Mouse (Mus musculus) hindbrain, embryonic 13.5 days (tissue): ENCODE data around the gene Mob3c. TPM values are rescaled to one million over a fixed set of nuclear protein-coding genes. Genes with fewer than 3 reads are reported as not detected.
A peak's percentile ranks its signal among the peaks of the same experiment; 100 is the strongest.

Source experiments
- ATAC-seq: fragments of 200-750 bp; cut with Nextera tagmentation; 2 replicates; pipeline ENCODE4 v1.8.0; 2017; ENCODE audit warnings: moderate TSS enrichment; ENCODE audit not compliant: low FRiP score
- H3K27ac ChIP-seq: fragments of 300-500 bp; sonication (generic); 2 replicates; pipeline ENCODE4 v1.5.1; 2015; ENCODE audit warnings: inconsistent platforms, mild to moderate bottlenecking, moderate library complexity
- H3K27me3 ChIP-seq: fragments of 300-500 bp; sonication (generic); 2 replicates; pipeline ENCODE4 v1.6.1; 2015; ENCODE audit warnings: mild to moderate bottlenecking, inconsistent platforms
- H3K36me3 ChIP-seq: fragments of 300-500 bp; sonication (generic); 2 replicates; pipeline ENCODE4 v1.6.1; 2015; ENCODE audit warnings: mild to moderate bottlenecking, inconsistent platforms
- H3K4me1 ChIP-seq: fragments of 300-500 bp; sonication (generic); replicated peaks from 2 replicates; pipeline ENCODE4 v1.6.1; 2015; ENCODE audit warnings: inconsistent platforms
- H3K4me2 ChIP-seq: fragments of 300-500 bp; sonication (generic); 2 replicates; pipeline ENCODE4 v1.6.1; 2015; ENCODE audit warnings: inconsistent platforms, mild to moderate bottlenecking, moderate library complexity
- H3K4me3 ChIP-seq: fragments of 300-500 bp; sonication (generic); 2 replicates; pipeline ENCODE4 v1.5.1; 2015; ENCODE audit warnings: mild to moderate bottlenecking, inconsistent platforms
- H3K9ac ChIP-seq: fragments of 300-500 bp; sonication (generic); 2 replicates; pipeline ENCODE4 v1.6.1; 2015; ENCODE audit warnings: mild to moderate bottlenecking, inconsistent platforms
- H3K9me3 ChIP-seq: fragments of 300-500 bp; sonication (generic); 2 replicates; pipeline ENCODE4 v1.6.1; 2016; ENCODE audit warnings: inconsistent platforms
- WGBS: fragments of 180-500 bp; shearing (Covaris S2); methylation state at CpG from one replicate; pipeline ENCODE4 v1.1.7; 2015; 5-methylcytosine and 5-hydroxymethylcytosine counted together
- polyA plus RNA-seq: library from polyadenylated mRNA; unstranded; fragments of >200 nt; fragmentation: Nextera tagmentation; extraction: Ambion mirVana; gene quantifications from 2 replicates; pipeline ENCODE4 v1.2.1, GENCODE M21; 2015

Gene Mob3c
- polyA plus RNA-seq, 1 experiment from 2014 or later: 4.8 TPM

GRCm38 (mm10) chr4:115820944-115821343 is 6.9 kb upstream of the Mob3c start:
- Histone ChIP-seq H3K9me3 (no peaks in the 10 kb centered on the region), H3K27me3 (no peaks in the 10 kb centered on the region), H3K4me3 (no peak overlapping the region), H3K9ac (no peak overlapping the region), H3K27ac (no peak overlapping the region), H3K4me1 (no peaks in the 10 kb centered on the region), H3K4me2 (no peak overlapping the region), H3K36me3 (peaks cover 10% of the 10 kb centered on the region)
- ATAC-seq: no peak
- WGBS: 80% methylated on average over 3 of the region's 3 CpGs

GRCm38 (mm10) chr4:115821431-115821830 is 6.5 kb upstream of the Mob3c start:
- Histone ChIP-seq H3K4me1 (no peaks in the 10 kb centered on the region), H3K9me3 (no peaks in the 10 kb centered on the region), H3K27ac (no peak overlapping the region), H3K4me2 (no peak overlapping the region), H3K4me3 (no peak overlapping the region), H3K36me3 (peaks cover 5% of the 10 kb centered on the region; the same call in 1 of the 2 replicates), H3K27me3 (no peaks in the 10 kb centered on the region; the same call in 1 of the 2 replicates), H3K9ac (no peak overlapping the region)
- no peak for ATAC-seq

DNA sequence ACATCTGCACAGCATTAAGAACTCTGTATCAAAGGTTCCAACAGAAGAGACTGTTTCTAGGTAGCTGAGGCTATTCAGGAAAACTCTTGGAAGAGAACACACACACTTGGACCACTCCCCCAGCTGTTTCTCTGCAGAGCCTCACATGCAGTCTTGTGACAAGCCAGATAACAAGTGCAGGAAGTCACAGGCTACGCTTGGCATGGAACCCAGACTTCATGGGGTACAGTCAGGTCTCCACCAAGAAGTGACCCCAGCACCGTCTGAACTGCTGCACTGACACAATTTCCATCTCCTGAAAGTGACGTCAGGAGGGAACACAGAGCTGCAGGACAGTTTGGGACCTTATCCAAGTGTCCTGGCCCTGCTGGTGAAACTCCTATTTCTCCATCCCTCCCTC is 6.0 kb upstream of the Mob3c start:
- H3K36me3 ChIP-seq: peaks cover 4% of the 10 kb centered on the region; the same call in 1 of the 2 replicates
- H3K27ac ChIP-seq: no peak overlapping the region
- no peak overlapping the region for H3K9ac ChIP-seq
- H3K27me3 ChIP-seq: peaks cover 5% of the 10 kb centered on the region
- H3K4me2 ChIP-seq: no peak overlapping the region
- 80% methylated on average over 3 of the region's 3 CpGs for WGBS
- H3K9me3 ChIP-seq: no peaks in the 10 kb centered on the region
- no peaks in the 10 kb centered on the region for H3K4me1 ChIP-seq
- ATAC-seq: no peak
- no peak overlapping the region for H3K4me3 ChIP-seq

DNA sequence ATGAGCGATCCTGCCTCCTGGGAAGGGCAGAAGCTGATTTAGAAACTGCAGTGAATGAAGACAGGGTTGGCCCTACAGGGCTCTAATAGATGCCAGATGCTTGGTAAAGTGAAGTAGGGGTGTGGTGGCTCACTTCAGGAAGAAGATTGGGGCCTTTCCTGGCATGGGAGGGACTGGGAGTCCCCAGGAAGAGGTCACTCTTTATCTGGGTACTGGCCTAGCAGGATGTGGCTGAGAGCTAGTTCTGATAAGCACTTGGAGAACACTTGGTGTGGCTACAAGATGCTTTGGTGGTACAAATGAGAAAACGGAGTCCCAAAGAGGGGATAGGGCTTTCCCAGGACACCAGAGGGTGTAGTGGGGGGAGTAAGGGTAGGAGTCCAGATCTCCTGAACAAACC is 3.7 kb upstream of the Mob3c start:
- ATAC-seq: no peak
- no peak overlapping the region for H3K9ac ChIP-seq
- 80% methylated on average over 2 of the region's 2 CpGs for WGBS
- H3K36me3 ChIP-seq: peaks cover 4% of the 10 kb centered on the region; the same call in 1 of the 2 replicates
- H3K27ac ChIP-seq: no peak overlapping the region
- no peaks in the 10 kb centered on the region for H3K9me3 ChIP-seq
- H3K27me3 ChIP-seq: peaks cover 10% of the 10 kb centered on the region
- peaks cover 14% of the 10 kb centered on the region for H3K4me1 ChIP-seq
- H3K4me3 ChIP-seq: no peak overlapping the region
- H3K4me2 ChIP-seq: no peak overlapping the region

DNA sequence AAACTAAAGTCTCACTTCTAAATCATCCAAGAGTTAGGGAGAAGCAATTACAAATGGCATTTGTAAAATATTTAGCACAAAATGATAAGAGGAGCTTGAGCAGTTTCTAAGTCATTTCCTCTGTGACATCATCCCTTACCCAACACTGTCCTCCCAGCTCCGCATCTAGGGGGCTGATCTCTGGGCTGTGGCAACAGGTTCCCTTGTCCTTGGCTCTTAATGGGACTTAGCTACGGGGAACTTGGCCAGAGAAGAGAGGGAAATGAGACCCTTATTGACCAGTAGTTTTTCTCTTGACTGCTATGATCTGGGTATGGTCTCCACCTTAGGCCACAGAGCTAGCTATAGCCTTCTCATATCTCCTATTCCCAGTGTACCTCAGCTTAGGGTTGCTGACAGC is 2.6 kb upstream of the Mob3c start:
- H3K27ac ChIP-seq: no peak overlapping the region
- H3K27me3 ChIP-seq: peaks cover 20% of the 10 kb centered on the region
- H3K9me3 ChIP-seq: no peaks in the 10 kb centered on the region
- no peak for ATAC-seq
- no peak overlapping the region for H3K9ac ChIP-seq
- H3K36me3 ChIP-seq: peaks cover 4% of the 10 kb centered on the region; the same call in 1 of the 2 replicates
- peaks cover 14% of the 10 kb centered on the region for H3K4me1 ChIP-seq
- 88% methylated on average over 2 of the region's 2 CpGs for WGBS
- no peak overlapping the region for H3K4me3 ChIP-seq
- H3K4me2 ChIP-seq: no peak overlapping the region

GRCm38 (mm10) chr4:115827066-115827465 is 826 bp upstream of the Mob3c start:
- Histone ChIP-seq H3K4me1 (peaks cover 14% of the 10 kb centered on the region), H3K4me3 (no peak overlapping the region), H3K4me2 (peak overlapping the region; percentile 72), H3K27me3 (peaks cover 28% of the 10 kb centered on the region), H3K36me3 (peaks cover 7% of the 10 kb centered on the region; the same call in 1 of the 2 replicates), H3K27ac (no peak overlapping the region), H3K9ac (no peak overlapping the region), H3K9me3 (no peaks in the 10 kb centered on the region)
- ATAC-seq: no peak
- WGBS: 75% methylated on average over 3 of the region's 3 CpGs

DNA sequence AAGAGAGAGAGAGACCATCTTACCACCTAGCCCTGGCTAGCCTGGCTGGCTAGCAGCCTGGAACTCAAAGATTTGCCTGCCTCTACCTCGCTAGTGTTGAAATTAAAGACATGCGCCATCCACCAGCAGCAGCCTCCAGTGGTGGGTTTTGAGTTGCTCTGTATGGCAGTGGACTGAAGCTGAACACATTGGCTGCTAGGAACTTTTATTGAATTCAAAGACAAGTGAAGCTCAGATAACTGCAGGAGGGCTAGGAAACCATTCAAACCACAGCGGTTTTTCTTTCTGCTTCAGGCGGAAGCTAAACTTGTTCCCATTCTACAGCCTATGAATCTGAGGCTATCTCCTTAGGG is 381 bp upstream of the Mob3c start:
- Histone ChIP-seq H3K4me2 (peak overlapping the region; percentile 72), H3K4me1 (peaks cover 14% of the 10 kb centered on the region), H3K27me3 (peaks cover 28% of the 10 kb centered on the region), H3K9me3 (no peaks in the 10 kb centered on the region), H3K27ac (peak overlapping the region; percentile 69), H3K9ac (peak overlapping the region; percentile 83), H3K36me3 (peaks cover 7% of the 10 kb centered on the region; the same call in 1 of the 2 replicates), H3K4me3 (peak overlapping the region; percentile 79)
- peak; percentile 22 for ATAC-seq
- WGBS: 2% methylated on average over 4 of the region's 4 CpGs

DNA sequence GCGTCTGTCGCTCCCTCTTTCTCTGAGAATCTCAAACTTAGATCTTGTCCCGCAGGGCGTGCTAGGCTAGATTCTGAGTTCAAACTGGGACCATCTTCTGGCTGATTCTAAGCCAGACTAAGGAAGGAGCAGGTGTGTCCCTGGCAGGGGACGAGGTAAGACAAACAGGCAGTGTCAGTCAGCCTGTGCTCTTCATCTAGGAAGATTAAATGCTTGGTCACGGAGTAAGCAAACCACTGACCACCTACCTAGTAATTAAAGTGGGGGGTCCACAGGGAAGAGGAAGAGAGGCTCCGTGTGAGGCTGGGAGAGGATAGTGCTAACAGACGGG is 645 bp downstream of the Mob3c start:
- Histone ChIP-seq H3K4me2 (peak overlapping the region; percentile 72), H3K36me3 (peaks cover 3% of the 10 kb centered on the region; the same call in 1 of the 2 replicates), H3K27ac (no peak overlapping the region), H3K4me3 (peak overlapping the region; percentile 79), H3K9me3 (no peaks in the 10 kb centered on the region), H3K4me1 (peaks cover 14% of the 10 kb centered on the region), H3K9ac (peak overlapping the region; percentile 83), H3K27me3 (peaks cover 28% of the 10 kb centered on the region)
- peak; percentile 33; the same call in 1 of the 2 replicates for ATAC-seq
- WGBS: 10% methylated on average over 8 of the region's 8 CpGs

- Histone ChIP-seq H3K4me3 (no peak overlapping the region), H3K9ac (0 out of 2 replicates have a peak overlapping the region, but pooled peaks have one; percentile 29), H3K9me3 (no peaks in the 10 kb centered on the region), H3K27me3 (peaks cover 28% of the 10 kb centered on the region), H3K4me1 (peaks cover 14% of the 10 kb centered on the region), H3K4me2 (no peak overlapping the region), H3K36me3 (peaks cover 6% of the 10 kb centered on the region; the same call in 1 of the 2 replicates), H3K27ac (no peak overlapping the region)
- 84% methylated on average over 5 of the region's 5 CpGs for WGBS
- no peak for ATAC-seq
These were observed 2.6 kb downstream of the Mob3c start for GRCm38 (mm10) chr4:115830491-115830890.

- Histone ChIP-seq H3K27me3 (peaks cover 28% of the 10 kb centered on the region), H3K4me2 (no peak overlapping the region), H3K4me1 (peaks cover 14% of the 10 kb centered on the region), H3K27ac (no peak overlapping the region), H3K4me3 (no peak overlapping the region), H3K36me3 (peaks cover 6% of the 10 kb centered on the region; the same call in 1 of the 2 replicates), H3K9me3 (no peaks in the 10 kb centered on the region), H3K9ac (no peak overlapping the region)
- ATAC-seq: no peak
- 93% methylated on average over 22 of the region's 22 CpGs for WGBS
These were observed 3.3 kb downstream of the Mob3c start for GRCm38 (mm10) chr4:115831221-115831620.

GRCm38 (mm10) chr4:115832040-115832439 is 4.1 kb downstream of the Mob3c start:
- WGBS: 67% methylated on average over 2 of the region's 2 CpGs
- Histone ChIP-seq H3K27ac (no peak overlapping the region), H3K9me3 (no peaks in the 10 kb centered on the region), H3K4me2 (no peak overlapping the region), H3K4me1 (peaks cover 14% of the 10 kb centered on the region), H3K27me3 (peaks cover 22% of the 10 kb centered on the region; the same call in 1 of the 2 replicates), H3K36me3 (peaks cover 6% of the 10 kb centered on the region; the same call in 1 of the 2 replicates), H3K4me3 (no peak overlapping the region), H3K9ac (no peak overlapping the region)
- ATAC-seq: no peak

DNA sequence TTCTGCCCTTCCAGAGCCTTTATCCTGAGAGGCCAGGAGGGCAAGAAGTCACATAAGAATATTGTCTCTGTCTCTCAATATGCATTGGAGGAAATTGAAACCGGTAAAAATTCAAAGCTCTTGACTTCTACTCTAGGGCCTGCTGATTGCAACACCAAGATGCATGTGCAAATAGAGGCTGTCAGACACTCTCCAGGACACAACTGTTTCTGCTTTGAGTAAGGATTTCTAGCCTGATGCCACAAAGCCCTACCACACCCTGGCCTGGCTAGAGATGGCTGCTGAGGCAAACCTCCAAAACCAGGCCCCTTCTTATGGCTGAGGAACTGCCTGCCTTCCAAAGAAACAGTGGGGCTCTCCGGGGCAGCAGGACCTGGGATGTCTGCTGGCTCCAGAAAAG is 7.7 kb downstream of the Mob3c start:
- 84% methylated on average over 2 of the region's 2 CpGs for WGBS
- ATAC-seq: no peak

DNA sequence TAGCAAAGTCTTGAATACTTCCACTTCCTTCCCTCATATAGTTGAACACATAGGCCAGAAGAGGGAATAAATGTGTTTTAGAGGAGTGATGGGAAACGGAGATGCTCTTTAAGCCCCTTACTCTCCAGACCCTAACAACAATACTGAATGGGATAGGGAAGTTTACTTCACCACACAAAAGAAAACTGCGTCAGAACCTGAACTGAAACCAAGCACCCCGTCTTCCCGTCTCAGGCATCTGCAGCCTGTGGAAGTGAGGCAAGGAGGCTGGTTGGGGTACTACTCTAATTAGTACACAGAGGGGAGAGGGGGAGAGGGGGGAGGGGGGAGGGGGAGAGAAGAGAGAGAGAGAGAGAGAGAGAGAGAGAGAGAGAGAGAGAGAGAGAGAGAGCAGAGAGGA is 10.3 kb downstream of the Mob3c start:
- Histone ChIP-seq H3K36me3 (0 out of 2 replicates have a peak, but pooled peaks cover 3% of the 10 kb centered on the region), H3K27ac (no peak overlapping the region), H3K4me2 (peak overlapping the region; percentile 77), H3K9me3 (no peaks in the 10 kb centered on the region), H3K4me3 (no peak overlapping the region), H3K9ac (no peak overlapping the region), H3K27me3 (no peaks in the 10 kb centered on the region), H3K4me1 (peaks cover 9% of the 10 kb centered on the region)
- WGBS: 73% methylated on average over 4 of the region's 4 CpGs
- no peak for ATAC-seq

More for the DNA sequence above, 7.7 kb downstream of the Mob3c start:
- H3K9me3 ChIP-seq: no peaks in the 10 kb centered on the region
- H3K36me3 ChIP-seq: peaks cover 6% of the 10 kb centered on the region; the same call in 1 of the 2 replicates
- no peak overlapping the region for H3K9ac ChIP-seq
- peaks cover 9% of the 10 kb centered on the region for H3K4me1 ChIP-seq
- 0 out of 2 replicates have a peak, but pooled peaks cover 5% of the 10 kb centered on the region for H3K27me3 ChIP-seq
- no peak overlapping the region for H3K27ac ChIP-seq
- no peak overlapping the region for H3K4me2 ChIP-seq
- no peak overlapping the region for H3K4me3 ChIP-seq
